Mouse (Mus musculus): ENCODE measurements around the gene Dkk3. TPM values are rescaled to one million over a fixed set of nuclear protein-coding genes. Genes with fewer than 3 reads are reported as not detected.

Dkk3 gene
- polyA plus RNA-seq, 1 experiment from 2014 or later, result 59.8 TPM

GRCm38 (mm10) chr7:112084222-112084621 lies 74.6 kb downstream of the Dkk3 start:
- DNase-seq (ENCODE audit: low spot score), result no peak
- H3K36me3 ChIP-seq, result peaks cover 80% of the 10 kb centered on the region
- H3K9me3 ChIP-seq, result no peaks in the 10 kb centered on the region
- H3K27ac ChIP-seq, result no peak overlapping the region
- no peaks in the 10 kb centered on the region for H3K27me3 ChIP-seq (ENCODE audit: insufficient read depth, poor library complexity, severe bottlenecking)
- 82% methylated on average over 2 of the region's 2 CpGs for WGBS
- H3K4me3 ChIP-seq, result no peak overlapping the region
- H3K4me1 ChIP-seq, result no peaks in the 10 kb centered on the region

GRCm38 (mm10) chr7:112082636-112083035 lies 76.2 kb downstream of the Dkk3 start:
- Histone ChIP-seq H3K27ac (no peak overlapping the region), H3K9me3 (no peaks in the 10 kb centered on the region), H3K36me3 (peaks cover 81% of the 10 kb centered on the region), H3K4me3 (no peak overlapping the region), H3K4me1 (no peaks in the 10 kb centered on the region), H3K27me3 (ENCODE audit: insufficient read depth, poor library complexity, severe bottlenecking) (no peaks in the 10 kb centered on the region)
- WGBS, result 86% methylated on average over 1 of the region's 1 CpGs
- DNase-seq (ENCODE audit: low spot score), result no peak

GRCm38 (mm10) chr7:112074868-112075267 lies 84.0 kb downstream of the Dkk3 start:
- Histone ChIP-seq H3K4me1 (no peaks in the 10 kb centered on the region), H3K36me3 (peaks cover 60% of the 10 kb centered on the region), H3K27me3 (ENCODE audit: insufficient read depth, poor library complexity, severe bottlenecking) (no peaks in the 10 kb centered on the region), H3K27ac (no peak overlapping the region), H3K9me3 (no peaks in the 10 kb centered on the region), H3K4me3 (no peak overlapping the region)
- WGBS, result 80% methylated on average over 5 of the region's 5 CpGs
- no peak for DNase-seq (ENCODE audit: low spot score)

Other genes with a start within 250 kb of the Dkk3 start
- 69.9 and 79.4 TPM in 2 replicates for gene Usp47, start 135.6 kb downstream of the Dkk3 start, polyA plus RNA-seq (2016; fragmentation: Nextera tagmentation; extraction: Ambion mirVana)
- gene Mical2, start 66.8 kb upstream of the Dkk3 start, polyA plus RNA-seq (2016; fragmentation: Nextera tagmentation; extraction: Ambion mirVana), result 77.8 and 153 TPM in 2 replicates

All from heart, embryonic 10.5 days (tissue).